Mouse (Mus musculus): ENCODE measurements around the gene Wdfy2. TPM values are rescaled to one million over a fixed set of nuclear protein-coding genes. Genes with fewer than 3 reads are reported as not detected.
"Not testable (repeated sequence)": the region's sequence is repeated elsewhere in the genome, so short reads cannot be mapped to it uniquely, and the experiment has no call there.

Wdfy2 gene
- polyA plus RNA-seq, 1 experiment from 2014 or later, result 3.7 TPM

DNA sequence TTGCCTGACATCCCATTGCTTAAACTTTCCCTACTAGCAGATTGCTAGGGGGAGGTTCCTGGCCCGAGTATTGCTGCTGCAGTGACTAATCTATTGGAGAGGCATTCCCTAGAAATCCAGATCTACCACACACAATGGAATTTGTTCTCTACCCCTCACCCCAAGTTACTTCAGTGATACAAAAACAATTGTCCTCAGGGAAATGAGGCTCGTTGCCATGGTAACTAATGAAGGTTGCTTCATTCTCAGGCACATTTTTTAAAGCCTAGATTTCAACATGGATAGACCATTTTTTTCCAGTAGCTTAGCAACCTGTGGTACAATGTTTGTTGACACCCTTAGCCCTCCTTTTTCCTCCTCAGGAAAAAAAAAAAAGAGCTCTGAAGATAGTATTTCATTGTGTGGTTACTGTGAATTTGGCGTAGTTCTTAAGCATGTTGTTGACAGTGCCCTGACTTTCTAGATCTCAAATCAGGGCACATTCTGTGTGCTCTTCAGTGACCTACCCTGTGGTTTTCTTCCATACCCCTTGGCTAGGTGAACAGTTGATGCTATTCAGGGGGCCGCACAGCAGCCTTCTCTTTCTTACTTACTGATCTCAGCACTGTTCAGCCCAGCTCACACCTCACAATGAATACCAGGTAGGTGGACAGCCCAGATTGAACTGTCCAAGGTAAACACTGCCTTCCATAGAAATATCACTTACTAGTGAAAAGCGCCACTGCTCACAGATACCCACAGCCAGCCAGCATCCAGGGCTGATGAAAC is 42.8 kb downstream of the Wdfy2 start:
- Histone ChIP-seq H3K27ac (replicated peaks) (peak overlapping the region; percentile 48), H3K9ac (no peak overlapping the region), H3K4me2 (no peak overlapping the region), H3K27me3 (replicated peaks) (no peaks in the 10 kb centered on the region), H3K4me1 (peaks cover 67% of the 10 kb centered on the region), H3K36me3 (no peaks in the 10 kb centered on the region), H3K4me3 (no peak overlapping the region), H3K9me3 (no peaks in the 10 kb centered on the region)
- WGBS, result 69% methylated on average over 5 of the region's 5 CpGs
- ATAC-seq (ENCODE audit: extremely low read depth, insufficient number of reproducible peaks, low FRiP score, low TSS enrichment), result no peak

DNA sequence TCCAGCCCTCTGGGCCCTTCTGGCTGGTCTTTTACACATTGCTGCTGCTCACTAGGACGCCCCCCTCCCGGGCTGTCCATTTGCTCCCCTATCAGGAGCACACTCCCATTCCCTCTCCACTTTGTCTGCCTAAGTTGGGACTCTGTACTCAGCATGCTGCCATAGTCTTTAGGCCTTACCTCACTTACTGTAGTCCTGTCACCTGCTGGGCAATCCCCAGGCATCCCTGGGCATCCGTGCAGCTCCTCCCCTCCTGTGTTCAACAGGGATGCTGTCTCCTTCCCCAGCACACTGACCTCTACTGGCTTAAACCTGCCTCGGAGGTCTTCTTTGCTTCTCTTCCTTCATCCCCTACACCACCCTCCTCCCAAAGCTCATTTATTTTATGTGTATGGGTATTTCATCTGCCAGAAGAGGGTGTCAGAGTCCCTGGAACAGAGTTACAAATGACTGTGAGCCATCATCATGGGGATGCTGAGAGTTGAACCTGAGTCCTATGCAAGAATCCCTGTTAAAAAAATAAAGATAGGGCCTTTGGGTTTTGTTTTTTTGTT is 44.7 kb downstream of the Wdfy2 start:
- peaks cover 54% of the 10 kb centered on the region for H3K4me1 ChIP-seq
- H3K27me3 ChIP-seq (replicated peaks), result no peaks in the 10 kb centered on the region
- no peak overlapping the region for H3K4me2 ChIP-seq
- no peak overlapping the region for H3K27ac ChIP-seq (replicated peaks)
- H3K36me3 ChIP-seq, result no peaks in the 10 kb centered on the region
- 38% methylated on average over 4 of the region's 4 CpGs for WGBS
- H3K9me3 ChIP-seq, result no peaks in the 10 kb centered on the region
- H3K4me3 ChIP-seq, result no peak overlapping the region
- no peak for ATAC-seq (ENCODE audit: extremely low read depth, insufficient number of reproducible peaks, low FRiP score, low TSS enrichment)
- H3K9ac ChIP-seq, result no peak overlapping the region

DNA sequence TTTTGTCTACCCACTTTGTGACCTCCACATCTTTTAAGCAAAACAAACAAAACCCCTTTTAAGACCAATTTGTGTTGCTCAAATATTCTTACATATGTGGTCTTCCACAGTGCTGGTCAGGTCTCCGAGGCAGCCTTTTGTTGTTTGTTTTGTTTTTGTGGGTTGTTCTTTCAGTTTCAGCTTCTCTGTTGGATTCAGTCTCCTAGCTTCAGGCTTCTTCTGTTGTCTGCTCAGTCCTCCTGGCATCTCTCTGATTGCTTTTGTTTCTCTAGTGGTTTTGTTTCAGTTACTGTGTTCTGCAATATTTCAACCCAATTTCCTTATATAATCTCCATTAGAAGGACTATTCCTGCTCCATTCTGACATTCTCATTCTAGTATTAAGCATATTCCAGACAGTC is 46.1 kb downstream of the Wdfy2 start:
- no peak overlapping the region for H3K9ac ChIP-seq
- no peak for ATAC-seq (ENCODE audit: extremely low read depth, insufficient number of reproducible peaks, low FRiP score, low TSS enrichment)
- no peak overlapping the region for H3K27ac ChIP-seq (replicated peaks)
- H3K36me3 ChIP-seq, result 0 out of 2 replicates have a peak, but pooled peaks cover 3% of the 10 kb centered on the region
- H3K4me1 ChIP-seq, result peaks cover 43% of the 10 kb centered on the region
- no peak overlapping the region for H3K4me3 ChIP-seq
- 38% methylated on average over 1 of the region's 1 CpGs for WGBS
- no peaks in the 10 kb centered on the region for H3K27me3 ChIP-seq (replicated peaks)
- no peaks in the 10 kb centered on the region for H3K9me3 ChIP-seq
- H3K4me2 ChIP-seq, result no peak overlapping the region

DNA sequence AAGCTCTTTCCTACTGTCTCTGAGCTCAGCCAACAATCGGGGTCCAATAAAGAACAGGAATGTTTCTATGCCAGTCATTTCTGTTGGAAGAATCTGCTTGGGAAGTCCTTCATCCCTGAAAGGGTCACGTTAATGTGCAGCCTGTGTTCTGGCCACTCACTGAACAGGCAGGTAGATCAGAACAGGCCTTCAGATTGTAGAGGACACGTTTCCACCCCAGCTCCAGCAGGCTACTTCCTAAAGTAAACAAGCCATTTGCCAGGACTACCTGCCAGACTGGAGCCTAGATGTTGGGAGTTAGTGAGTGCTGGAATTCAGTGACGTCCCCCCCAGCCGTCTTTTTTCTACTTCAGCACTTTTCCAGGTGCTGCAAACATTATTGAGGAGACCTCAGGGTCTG is 46.7 kb downstream of the Wdfy2 start:
- no peak overlapping the region for H3K4me3 ChIP-seq
- H3K4me1 ChIP-seq, result peaks cover 37% of the 10 kb centered on the region
- H3K9ac ChIP-seq, result no peak overlapping the region
- H3K9me3 ChIP-seq, result no peaks in the 10 kb centered on the region
- no peaks in the 10 kb centered on the region for H3K27me3 ChIP-seq (replicated peaks)
- 34% methylated on average over 5 of the region's 5 CpGs for WGBS
- 0 out of 2 replicates have a peak, but pooled peaks cover 3% of the 10 kb centered on the region for H3K36me3 ChIP-seq
- no peak overlapping the region for H3K27ac ChIP-seq (replicated peaks)
- no peak for ATAC-seq (ENCODE audit: extremely low read depth, insufficient number of reproducible peaks, low FRiP score, low TSS enrichment)
- no peak overlapping the region for H3K4me2 ChIP-seq

DNA sequence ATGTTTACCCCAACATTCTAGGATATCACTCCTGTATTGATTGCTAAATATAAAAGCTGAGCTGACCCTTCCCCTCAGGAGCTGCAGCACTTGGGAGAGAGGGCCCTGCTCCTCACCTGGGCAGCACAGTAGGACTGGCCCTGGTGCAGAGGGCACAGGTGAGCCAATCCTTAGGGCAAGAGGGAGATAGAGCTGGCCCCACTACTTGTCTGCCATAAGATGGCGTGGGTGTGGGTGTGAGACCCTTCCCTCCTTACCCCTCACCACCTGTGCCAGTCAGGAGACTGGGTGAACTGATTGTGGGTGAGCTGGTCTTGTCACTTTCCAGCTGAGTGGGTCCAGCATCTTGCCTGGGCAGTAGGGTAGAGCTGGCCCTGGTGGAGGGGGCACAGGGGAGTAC is 47.2 kb downstream of the Wdfy2 start:
- no peak for ATAC-seq (ENCODE audit: extremely low read depth, insufficient number of reproducible peaks, low FRiP score, low TSS enrichment)

DNA sequence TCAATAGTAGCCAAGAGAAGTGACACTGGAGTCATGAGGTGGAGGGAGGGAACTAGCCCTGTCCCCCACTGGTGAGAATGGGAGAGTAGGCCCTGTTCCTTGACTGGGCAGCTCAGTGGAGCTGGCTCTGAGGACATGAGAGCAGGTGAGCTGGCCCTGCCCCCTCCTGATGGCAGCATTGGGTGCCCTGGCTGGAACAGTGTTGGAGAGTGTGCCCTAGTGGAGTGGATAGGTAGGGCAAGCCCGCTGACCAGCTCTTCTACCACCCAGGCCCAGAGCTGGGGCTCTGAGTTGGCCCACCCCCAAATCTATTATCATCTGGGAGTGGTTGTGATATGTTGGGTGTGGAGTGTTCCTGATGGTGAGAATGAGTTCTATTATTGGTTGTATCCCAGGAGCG is 47.7 kb downstream of the Wdfy2 start:
- Histone ChIP-seq H3K9me3 (no peaks in the 10 kb centered on the region), H3K9ac (no peak overlapping the region), H3K4me3 (no peak overlapping the region), H3K4me2 (no peak overlapping the region), H3K27ac (replicated peaks) (no peak overlapping the region), H3K27me3 (replicated peaks) (no peaks in the 10 kb centered on the region), H3K36me3 (0 out of 2 replicates have a peak, but pooled peaks cover 3% of the 10 kb centered on the region), H3K4me1 (peaks cover 28% of the 10 kb centered on the region)
- no peak; the same call in 1 of the 2 replicates for ATAC-seq (ENCODE audit: extremely low read depth, insufficient number of reproducible peaks, low FRiP score, low TSS enrichment)
- WGBS, result 82% methylated on average over 2 of the region's 2 CpGs

More for the DNA sequence above, 47.2 kb downstream of the Wdfy2 start:
- Histone ChIP-seq H3K9ac (no peak overlapping the region), H3K4me2 (no peak overlapping the region), H3K4me1 (peaks cover 33% of the 10 kb centered on the region), H3K4me3 (no peak overlapping the region), H3K27me3 (replicated peaks) (no peaks in the 10 kb centered on the region), H3K36me3 (0 out of 2 replicates have a peak, but pooled peaks cover 3% of the 10 kb centered on the region), H3K27ac (replicated peaks) (no peak overlapping the region), H3K9me3 (no peaks in the 10 kb centered on the region)
- 68% methylated on average over 1 of the region's 1 CpGs for WGBS

DNA sequence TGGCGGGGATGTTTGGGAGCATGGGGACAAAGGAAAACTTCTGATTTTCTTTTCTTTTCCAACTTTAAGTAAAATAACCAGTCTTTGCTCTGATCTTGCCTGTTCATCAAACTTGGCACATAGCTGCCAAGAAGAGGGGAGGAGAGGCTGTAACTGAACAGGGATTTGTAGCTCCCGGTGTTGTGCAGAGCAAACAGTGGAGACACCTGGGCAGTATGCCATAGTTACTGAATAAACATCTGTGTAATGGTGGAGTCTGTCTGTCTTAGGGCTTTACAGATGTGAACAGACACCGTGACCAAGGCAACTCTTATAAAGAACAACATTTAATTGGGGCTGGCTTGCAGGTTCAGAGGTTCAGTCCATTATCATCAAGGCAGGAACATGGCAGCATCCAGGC is 53.9 kb downstream of the Wdfy2 start:
- no peaks in the 10 kb centered on the region for H3K27me3 ChIP-seq (replicated peaks)
- H3K4me2 ChIP-seq, result no peak overlapping the region
- 84% methylated on average over 3 of the region's 3 CpGs for WGBS
- 0 out of 2 replicates have a peak, but pooled peaks cover 3% of the 10 kb centered on the region for H3K36me3 ChIP-seq
- H3K9me3 ChIP-seq, result no peaks in the 10 kb centered on the region
- H3K4me1 ChIP-seq, result peaks cover 18% of the 10 kb centered on the region
- no peak for ATAC-seq (ENCODE audit: extremely low read depth, insufficient number of reproducible peaks, low FRiP score, low TSS enrichment)
- no peak overlapping the region for H3K9ac ChIP-seq
- H3K4me3 ChIP-seq, result no peak overlapping the region
- H3K27ac ChIP-seq (replicated peaks), result no peak overlapping the region

DNA sequence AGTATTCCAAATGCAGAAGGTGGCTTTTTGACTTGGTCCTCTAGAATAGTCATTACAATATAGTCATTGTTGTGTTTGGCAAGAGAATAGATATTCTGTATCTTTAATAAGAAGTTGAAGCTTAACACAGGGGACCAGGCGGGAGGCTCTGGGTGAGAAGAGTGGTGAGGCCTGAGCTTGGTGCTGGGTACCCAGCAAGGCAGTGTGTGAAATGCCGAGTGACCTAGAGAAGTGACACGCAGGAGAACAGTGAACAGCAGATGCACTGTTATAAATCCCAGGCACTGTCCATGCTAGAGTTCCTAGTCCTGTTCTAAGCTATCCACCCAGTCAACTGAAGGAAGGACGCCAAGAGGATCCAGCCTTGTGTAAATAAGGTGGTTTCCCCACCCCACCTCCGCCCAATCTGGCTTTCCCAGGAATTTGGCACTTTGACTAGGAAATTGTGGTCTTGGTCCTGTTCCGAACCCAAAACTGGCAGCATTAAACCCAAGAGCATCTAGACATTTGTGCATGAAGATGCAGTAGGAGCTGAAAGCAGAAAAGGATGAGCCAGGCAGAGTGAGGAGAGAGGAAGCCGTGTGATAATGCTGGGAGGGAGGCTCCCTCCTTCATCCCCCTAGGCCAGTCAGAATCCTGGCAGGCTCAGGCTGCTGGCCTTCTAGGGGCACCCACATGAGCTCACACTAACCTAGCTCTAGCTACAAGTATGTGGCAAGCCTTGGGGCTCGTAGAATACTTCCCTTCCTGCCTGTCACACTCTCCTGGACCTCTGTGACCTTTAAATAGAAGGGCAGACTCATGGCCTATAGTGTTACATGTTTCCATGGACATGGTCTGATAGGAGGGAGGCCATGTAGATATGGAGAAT is 55.5 kb downstream of the Wdfy2 start:
- no peak for ATAC-seq (ENCODE audit: extremely low read depth, insufficient number of reproducible peaks, low FRiP score, low TSS enrichment)
- Histone ChIP-seq H3K4me2 (no peak overlapping the region), H3K27ac (replicated peaks) (no peak overlapping the region), H3K9ac (no peak overlapping the region), H3K4me3 (no peak overlapping the region), H3K27me3 (replicated peaks) (no peaks in the 10 kb centered on the region), H3K4me1 (peaks cover 15% of the 10 kb centered on the region), H3K9me3 (no peaks in the 10 kb centered on the region), H3K36me3 (0 out of 2 replicates have a peak, but pooled peaks cover 3% of the 10 kb centered on the region)
- WGBS, result 64% methylated on average over 8 of the region's 8 CpGs

DNA sequence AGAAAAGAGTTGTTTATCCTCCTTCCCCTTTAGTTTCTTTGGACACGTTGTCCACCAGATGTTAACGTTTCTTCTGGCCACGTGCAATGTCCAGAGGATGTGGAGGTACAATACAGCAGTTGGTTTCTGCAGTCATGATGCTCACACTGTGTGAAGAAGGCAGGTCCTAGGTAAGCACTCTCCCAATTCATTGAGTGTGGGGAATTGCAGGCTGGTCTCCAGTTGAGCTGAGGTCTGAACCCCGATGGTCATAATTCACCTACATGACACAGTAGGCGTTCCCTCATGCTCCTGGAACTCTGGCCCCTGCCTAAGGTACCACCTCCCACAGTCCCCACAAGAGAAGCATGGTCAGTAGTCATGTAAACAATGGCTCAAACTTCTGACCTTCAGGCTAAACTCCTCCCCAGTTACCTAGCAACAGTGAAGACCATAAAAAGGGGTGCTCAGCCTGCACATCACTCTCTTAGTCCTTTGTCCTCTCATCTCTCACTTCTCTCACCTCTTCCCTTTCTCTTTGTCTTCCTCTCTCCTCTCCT is 56.2 kb downstream of the Wdfy2 start:
- H3K9ac ChIP-seq; H3K4me2 ChIP-seq; H3K27ac ChIP-seq (replicated peaks); H3K27me3 ChIP-seq (replicated peaks); H3K9me3 ChIP-seq; H3K4me3 ChIP-seq; H3K36me3 ChIP-seq; ATAC-seq (ENCODE audit: extremely low read depth, insufficient number of reproducible peaks, low FRiP score, low TSS enrichment): not testable (repeated sequence)
- 59% methylated on average over 5 of the region's 5 CpGs for WGBS
- peaks cover 15% of the 10 kb centered on the region for H3K4me1 ChIP-seq

DNA sequence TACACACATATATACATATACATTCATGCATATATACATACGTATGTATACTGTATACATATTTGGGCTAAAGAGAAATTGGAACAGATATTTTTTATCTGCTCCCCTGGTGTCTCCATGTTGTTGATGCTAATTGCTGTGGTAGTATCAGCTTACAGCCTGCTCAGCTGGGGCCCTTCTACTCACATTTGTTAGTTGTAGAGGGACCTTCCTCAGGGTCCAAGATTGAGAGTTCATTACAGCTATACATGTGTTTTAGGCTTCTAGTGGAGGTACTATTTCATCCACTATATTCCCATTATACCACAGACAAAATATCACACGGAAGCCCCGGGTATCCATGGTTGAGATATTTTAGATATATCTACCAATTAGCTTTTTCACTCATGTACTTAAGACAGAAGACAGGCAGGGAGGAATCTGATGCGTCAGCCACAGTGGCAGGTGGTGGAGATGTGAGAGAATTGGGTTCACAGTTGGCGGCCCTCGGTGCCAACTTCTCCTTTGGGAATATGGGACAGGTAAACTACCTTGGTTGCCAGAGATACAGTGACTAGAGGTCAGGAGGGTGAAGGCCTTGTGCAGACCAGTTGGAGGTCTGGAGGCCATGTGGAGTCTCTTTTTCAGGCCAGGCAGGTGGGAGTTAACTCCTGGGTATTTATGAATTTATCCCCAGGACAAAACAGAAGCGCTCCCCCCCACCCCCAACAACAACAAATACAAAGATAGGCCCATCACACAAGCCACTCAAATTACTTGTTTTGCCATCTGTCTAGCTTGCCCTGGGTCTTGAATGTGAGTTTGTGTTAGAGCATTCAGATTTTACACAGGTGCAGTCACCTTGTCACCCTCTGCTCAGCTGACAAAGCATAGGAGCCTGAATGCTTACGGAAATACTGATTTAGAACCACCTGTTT is 57.7 kb downstream of the Wdfy2 start:
- no peaks in the 10 kb centered on the region for H3K36me3 ChIP-seq
- H3K4me3 ChIP-seq, result no peak overlapping the region
- no peak for ATAC-seq (ENCODE audit: extremely low read depth, insufficient number of reproducible peaks, low FRiP score, low TSS enrichment)
- H3K9me3 ChIP-seq, result no peaks in the 10 kb centered on the region
- H3K27me3 ChIP-seq (replicated peaks), result no peaks in the 10 kb centered on the region
- no peak overlapping the region for H3K4me2 ChIP-seq
- no peak overlapping the region for H3K27ac ChIP-seq (replicated peaks)
- WGBS, result 88% methylated on average over 8 of the region's 8 CpGs
- H3K4me1 ChIP-seq, result peaks cover 15% of the 10 kb centered on the region
- H3K9ac ChIP-seq, result no peak overlapping the region
